8 mouse cellular contexts compared by ENCODE assay signal in genomic region chr7:62376510-62377304, GRCm38 (mm10). TPM values are rescaled to one million over a fixed set of nuclear protein-coding genes. Genes with fewer than 3 reads are reported as not detected.
DNase-seq lines count a peak whose midpoint lies in the region; ATAC-seq and TF ChIP-seq lines count a peak whose summit lies in the region.

Gene Magel2 (plus strand): TSS chr7:62377010.

- no peak within 1 kb of the TSS for H3K27ac ChIP-seq in cortical plate, adult 2 months (ENCODE audit: insufficient read depth, low read length)
- H3K27ac ChIP-seq in liver, postnatal 0 days (ENCODE audit: low read depth): no peak within 1 kb of the TSS
- H3K27ac ChIP-seq in stomach, embryonic 16.5 days (ENCODE audit: low read length): no peak within 1 kb of the TSS

- TF ChIP-seq CTCF in cortical plate, adult 2 months (IDR thresholded peaks at IDR 0.05; ENCODE audit: extremely low read depth, insufficient read depth, low read length): no peak
- no peak for TF ChIP-seq CTCF in liver, postnatal 0 days (IDR thresholded peaks at IDR 0.05; ENCODE audit: low read depth)

- 0 out of 2 replicates have a peak, but pooled peaks cover 3% of the 10 kb centered on the region for H3K27me3 ChIP-seq in liver, postnatal 0 days (ENCODE audit: insufficient read depth, low read length)
- no peaks in the 10 kb centered on the region for H3K27me3 ChIP-seq in stomach, embryonic 16.5 days (ENCODE audit: control insufficient read depth, insufficient read depth, low read length)

- H3K9me3 ChIP-seq in liver, postnatal 0 days (ENCODE audit: low read length): no peaks in the 10 kb centered on the region
- H3K9me3 ChIP-seq in stomach, embryonic 16.5 days (replicated peaks; ENCODE audit: control insufficient read depth, low read length): 0 out of 2 replicates have a peak, but pooled peaks cover 5% of the 10 kb centered on the region

- H3K4me3 ChIP-seq in cortical plate, adult 2 months (ENCODE audit: insufficient read depth, low read length): peak within 1 kb of the TSS; percentile 47
- no peak within 1 kb of the TSS for H3K4me3 ChIP-seq in liver, postnatal 0 days (ENCODE audit: low read depth, low read length)
- H3K4me3 ChIP-seq in stomach, embryonic 16.5 days (replicated peaks; ENCODE audit: low read length): peak within 1 kb of the TSS; percentile 52

- H3K9ac ChIP-seq in liver, postnatal 0 days (replicated peaks): no peak within 1 kb of the TSS
- H3K9ac ChIP-seq in stomach, embryonic 16.5 days (ENCODE audit: low read length): peak within 1 kb of the TSS; percentile 70

- DNase-seq in left cerebral cortex, postnatal 14 days (ENCODE audit: low spot score in 2 of 2): peak; percentile 22 to 41
- DNase-seq in left cerebral cortex, adult 8-10 months (ENCODE audit: low spot score in 2 of 2): no peak
- peak; percentile 72 for DNase-seq in forelimb bud, embryonic 11.5 days (ENCODE audit: low read depth, low spot score)
- DNase-seq in liver, postnatal 0 days: no peak
- DNase-seq in urinary bladder, postnatal 4 days (ENCODE audit: low spot score in 2 of 2): no peak
- DNase-seq in cerebellum, adult 18-20 months: no peak

- no peaks in the 10 kb centered on the region for H3K4me1 ChIP-seq in cortical plate, adult 2 months (ENCODE audit: control insufficient read depth, insufficient read depth, low read length)
- no peaks in the 10 kb centered on the region for H3K4me1 ChIP-seq in liver, postnatal 0 days (ENCODE audit: insufficient read depth)
- H3K4me1 ChIP-seq in stomach, embryonic 16.5 days (ENCODE audit: control insufficient read depth, insufficient read depth, low read length): no peaks in the 10 kb centered on the region

- TF ChIP-seq POLR2A in cortical plate, adult 2 months (IDR thresholded peaks at IDR 0.05; ENCODE audit: extremely low read depth, insufficient read depth, low read length): 0 out of 2 replicates have a peak, but pooled peaks have one; percentile 46

- H3K4me2 ChIP-seq in liver, postnatal 0 days (ENCODE audit: low read depth, low read length): peak within 1 kb of the TSS; percentile 44
- H3K4me2 ChIP-seq in stomach, embryonic 16.5 days (ENCODE audit: low read depth, low read length): peak within 1 kb of the TSS; percentile 54

- 22% methylated on average over 30 of the region's 31 CpGs for WGBS in liver, postnatal 0 days (ENCODE audit: insufficient replicate concordance)
- 23% methylated on average over 31 of the region's 31 CpGs for WGBS in stomach, embryonic 16.5 days

- intact Hi-C loops in left cerebral cortex, postnatal 14 days (cut with DNase I): no loop called here

- TF ChIP-seq EP300 in liver, postnatal 0 days (IDR thresholded peaks at IDR 0.05; ENCODE audit: low read depth): no peak

- no peaks in the 10 kb centered on the region for H3K36me3 ChIP-seq in liver, postnatal 0 days (replicated peaks; ENCODE audit: insufficient read depth, low read length)
- no peaks in the 10 kb centered on the region for H3K36me3 ChIP-seq in stomach, embryonic 16.5 days (ENCODE audit: control insufficient read depth, insufficient read depth, low read length)

- ATAC-seq in liver, postnatal 0 days: no peak
- ATAC-seq in stomach, embryonic 16.5 days (ENCODE audit: insufficient read depth, low FRiP score): peak; percentile 77

RNA-seq across cellular contexts. Expression of gene Magel2, which starts in this region (rescaled TPM):
- 1 to 10 TPM; 1.7 to 3.1 TPM for total RNA-seq in left cerebral cortex, postnatal 14 days (2021)
- 1 to 10 TPM; 1.5 to 3.2 (median 2.4) TPM for total RNA-seq in left cerebral cortex, adult 8-10 months (2022)
- 0.52 and 0.57 TPM in 2 replicates for polyA plus RNA-seq in cortical plate, adult 2 months (2012; rRNA removed)
- polyA plus RNA-seq in liver, postnatal 0 days (2015; fragmentation: Nextera tagmentation; extraction: Ambion mirVana): 0.02 TPM in 1 of 2 replicates, not detected in the other
- polyA plus RNA-seq in stomach, embryonic 16.5 days (2015; fragmentation: Nextera tagmentation; extraction: Ambion mirVana): 1.2 and 1.6 TPM in 2 replicates

Comparison
In these comparisons a context has a peak if more than half of its experiments do, and no peak if none do; other contexts are left out.
1. DNase-seq: peak in left cerebral cortex, postnatal 14 days (2 of 2) and forelimb bud, embryonic 11.5 days (single experiment); none in left cerebral cortex, adult 8-10 months (0 of 2), liver, postnatal 0 days (single experiment), urinary bladder, postnatal 4 days (0 of 2) and cerebellum, adult 18-20 months (0 of 2).